31 mouse cellular contexts compared by ENCODE assay signal in genomic region chr2:77882961-77883360, GRCm38 (mm10).
DNase-seq lines count a peak whose midpoint lies in the region; ATAC-seq and TF ChIP-seq lines count a peak whose summit lies in the region.
"Had no signal": no experiment of that assay in that cellular context is flagged by ENCODE, and none has a peak within 500 bp of the region (broad histone marks: within the 10 kb centered on the region; RNA-seq: fewer than 3 reads in every experiment).

No protein-coding gene starts in this region.

- ATAC-seq in limb, embryonic 11.5 days (ENCODE audit: insufficient number of reproducible peaks, low FRiP score, low TSS enrichment, low read depth) = no peak
- ATAC-seq in midbrain, postnatal 0 days (ENCODE audit: low FRiP score) = no peak
- ATAC-seq: activated CD4-positive, CD25-positive, alpha-beta regulatory T cell, adult 4 months; CD4-positive, CD25-positive, alpha-beta regulatory T cell, adult 4 months; forebrain, embryonic 14.5 days; forebrain, embryonic 16.5 days; Patski had no signal

- peak; percentile 7 for DNase-seq in limb, embryonic 11.5 days (ENCODE audit: low spot score)
- no peak for DNase-seq in limb, embryonic 10.5 days (ENCODE audit: low spot score)
- peak; percentile 72 for DNase-seq in adipocyte (ENCODE audit: low spot score)
- DNase-seq in c-Kit-positive CD71-positive TER-119-positive erythroid progenitor cells, embryonic 14.5 days (ENCODE audit: low spot score) = peak; percentile 5
- DNase-seq in mesoderm, embryonic 11.5 days (ENCODE audit: low read depth, low spot score) = peak; percentile 23
- no peak for DNase-seq in neural tube, embryonic 10.5 days (ENCODE audit: extremely low spot score, low spot score)
- no peak for DNase-seq in layer of hippocampus, adult 11-12 months (ENCODE audit: low spot score)
- DNase-seq in midbrain, postnatal 0 days (ENCODE audit: low spot score) = no peak
- DNase-seq: adrenal gland, adult 2 months; adrenal gland, postnatal 10 days; adrenal gland, postnatal 25 days; B cell, adult 2 months; cerebellum, adult 11 months; cerebellum, adult 18-20 months; cerebellum, adult 8-10 months; cerebellum, adult 9-11 months; cerebellum, postnatal 14 days; cerebellum, postnatal 36 days; embryo, embryonic 11 days had no signal

- H3K4me1 ChIP-seq in limb, embryonic 11.5 days (ENCODE audit: control insufficient read depth, insufficient read depth, low read length) = no peaks in the 10 kb centered on the region
- H3K4me1 ChIP-seq in limb, embryonic 10.5 days = no peaks in the 10 kb centered on the region
- no peaks in the 10 kb centered on the region for H3K4me1 ChIP-seq in midbrain, postnatal 0 days (ENCODE audit: insufficient read depth, low read length)
- H3K4me1 ChIP-seq: embryonic facial prominence, embryonic 13.5 days; embryonic facial prominence, embryonic 15.5 days; forebrain, embryonic 10.5 days; forebrain, embryonic 12.5 days had no signal

- WGBS in limb, embryonic 11.5 days = 74% methylated on average over 4 of the region's 4 CpGs
- 85% methylated on average over 4 of the region's 4 CpGs for WGBS in limb, embryonic 10.5 days
- 91% methylated on average over 4 of the region's 4 CpGs for WGBS in midbrain, postnatal 0 days

- H3K9ac ChIP-seq in limb, embryonic 11.5 days (ENCODE audit: low read length) = no peak overlapping the region
- no peak overlapping the region for H3K9ac ChIP-seq in midbrain, postnatal 0 days (replicated peaks; ENCODE audit: low read length, poor library complexity, severe bottlenecking)
- H3K9ac ChIP-seq: embryonic facial prominence, embryonic 13.5 days; embryonic facial prominence, embryonic 15.5 days; forebrain, embryonic 12.5 days had no signal

- TF ChIP-seq CTCF in midbrain, postnatal 0 days (IDR thresholded peaks at IDR 0.05) = no peak

- H3K9me3 ChIP-seq in limb, embryonic 11.5 days (ENCODE audit: control insufficient read depth, low read length) = no peaks in the 10 kb centered on the region
- H3K9me3 ChIP-seq in limb, embryonic 10.5 days (replicated peaks) = no peaks in the 10 kb centered on the region
- H3K9me3 ChIP-seq in midbrain, postnatal 0 days (ENCODE audit: low read length) = no peaks in the 10 kb centered on the region
- H3K9me3 ChIP-seq: embryonic facial prominence, embryonic 13.5 days; embryonic facial prominence, embryonic 15.5 days; forebrain, embryonic 10.5 days; forebrain, embryonic 12.5 days; G1E had no signal

- H3K27me3 ChIP-seq in limb, embryonic 11.5 days (ENCODE audit: control insufficient read depth, insufficient read depth, low read length) = no peaks in the 10 kb centered on the region
- no peaks in the 10 kb centered on the region for H3K27me3 ChIP-seq in limb, embryonic 10.5 days (ENCODE audit: low read depth, poor library complexity, severe bottlenecking)
- H3K27me3 ChIP-seq in midbrain, postnatal 0 days (ENCODE audit: insufficient read depth, low read length) = no peaks in the 10 kb centered on the region
- H3K27me3 ChIP-seq: CH12.LX; embryonic facial prominence, embryonic 13.5 days; embryonic facial prominence, embryonic 15.5 days; forebrain, embryonic 12.5 days had no signal

- H3K36me3 ChIP-seq in limb, embryonic 11.5 days (ENCODE audit: control insufficient read depth, insufficient read depth, low read length) = no peaks in the 10 kb centered on the region
- H3K36me3 ChIP-seq in limb, embryonic 10.5 days = no peaks in the 10 kb centered on the region
- H3K36me3 ChIP-seq in midbrain, postnatal 0 days (ENCODE audit: insufficient read depth, low read length) = no peaks in the 10 kb centered on the region
- H3K36me3 ChIP-seq: embryonic facial prominence, embryonic 13.5 days; embryonic facial prominence, embryonic 15.5 days; forebrain, embryonic 10.5 days; forebrain, embryonic 12.5 days; G1E had no signal

- H3K27ac ChIP-seq in limb, embryonic 11.5 days (replicated peaks; ENCODE audit: low read depth, low read length) = no peak overlapping the region
- H3K27ac ChIP-seq in limb, embryonic 10.5 days = no peak overlapping the region
- H3K27ac ChIP-seq in midbrain, postnatal 0 days (ENCODE audit: low read depth, low read length) = no peak overlapping the region
- H3K27ac ChIP-seq: embryonic facial prominence, embryonic 13.5 days; embryonic facial prominence, embryonic 15.5 days; forebrain, embryonic 10.5 days; forebrain, embryonic 12.5 days had no signal

- no peak overlapping the region for H3K4me2 ChIP-seq in limb, embryonic 11.5 days (ENCODE audit: low read depth, severe bottlenecking)
- no peak overlapping the region for H3K4me2 ChIP-seq in midbrain, postnatal 0 days (ENCODE audit: low read depth, low read length, poor library complexity, severe bottlenecking)
- H3K4me2 ChIP-seq: embryonic facial prominence, embryonic 13.5 days; embryonic facial prominence, embryonic 15.5 days; forebrain, embryonic 12.5 days had no signal

- H3K4me3 ChIP-seq in limb, embryonic 11.5 days (ENCODE audit: low read depth, low read length) = no peak overlapping the region
- H3K4me3 ChIP-seq in limb, embryonic 10.5 days = no peak overlapping the region
- H3K4me3 ChIP-seq in midbrain, postnatal 0 days (ENCODE audit: low read depth, low read length) = no peak overlapping the region
- H3K4me3 ChIP-seq: embryonic facial prominence, embryonic 13.5 days; embryonic facial prominence, embryonic 15.5 days; erythroblast, embryonic 14.5 days; forebrain, embryonic 10.5 days; forebrain, embryonic 12.5 days had no signal

Comparison
In these comparisons a context has a peak if more than half of its experiments do, and no peak if none do; other contexts are left out.
1. DNase-seq: peak in limb, embryonic 11.5 days (single experiment), adipocyte (single experiment), c-Kit-positive CD71-positive TER-119-positive erythroid progenitor cells, embryonic 14.5 days (single experiment) and mesoderm, embryonic 11.5 days (single experiment); none in limb, embryonic 10.5 days (single experiment), neural tube, embryonic 10.5 days (single experiment), layer of hippocampus, adult 11-12 months (single experiment) and midbrain, postnatal 0 days (single experiment).